Mouse (Mus musculus): ENCODE measurements around the gene Bcl2a1d. TPM values are rescaled to one million over a fixed set of nuclear protein-coding genes. Genes with fewer than 3 reads are reported as not detected.
"Not testable (repeated sequence)": the region's sequence is repeated elsewhere in the genome, so short reads cannot be mapped to it uniquely, and the experiment has no call there.

Bcl2a1d gene
- polyA plus RNA-seq, 1 experiment from 2014 or later, result 18.2 TPM

- no peak overlapping the region for H3K4me3 ChIP-seq (ENCODE audit: low read depth, low read length)
- H3K4me2 ChIP-seq (replicated peaks; ENCODE audit: low read depth, low read length), result no peak overlapping the region
- H3K9ac ChIP-seq (replicated peaks; ENCODE audit: low read depth), result no peak overlapping the region
- TF ChIP-seq EP300 (IDR thresholded peaks at IDR 0.05) (no peak), CTCF (IDR thresholded peaks at IDR 0.05) (no peak)
- H3K4me1 ChIP-seq (ENCODE audit: insufficient read depth, low read depth, low read length), result no peaks in the 10 kb centered on the region
- H3K9me3 ChIP-seq (ENCODE audit: low read length), result no peaks in the 10 kb centered on the region
- H3K36me3 ChIP-seq (ENCODE audit: insufficient read depth, low read length), result no peaks in the 10 kb centered on the region
- no peak for DNase-seq (ENCODE audit: low spot score)
- no peaks in the 10 kb centered on the region for H3K27me3 ChIP-seq (replicated peaks; ENCODE audit: insufficient read depth, low read length)
- H3K27ac ChIP-seq (ENCODE audit: low read length), result no peak overlapping the region
- ATAC-seq, result no peak
- 86% methylated on average over 6 of the region's 6 CpGs for WGBS
Measured at GRCm38 (mm10) chr9:88709304-88709703, 22.4 kb downstream of the Bcl2a1d start.

- Histone ChIP-seq H3K9me3 (ENCODE audit: low read length) (no peaks in the 10 kb centered on the region), H3K27ac (ENCODE audit: low read length) (no peak overlapping the region), H3K4me2 (replicated peaks; ENCODE audit: low read depth, low read length) (no peak overlapping the region), H3K9ac (replicated peaks; ENCODE audit: low read depth) (no peak overlapping the region), H3K27me3 (replicated peaks; ENCODE audit: insufficient read depth, low read length) (no peaks in the 10 kb centered on the region), H3K36me3 (ENCODE audit: insufficient read depth, low read length) (no peaks in the 10 kb centered on the region), H3K4me1 (ENCODE audit: insufficient read depth, low read depth, low read length) (no peaks in the 10 kb centered on the region), H3K4me3 (ENCODE audit: low read depth, low read length) (no peak overlapping the region)
- no peak for DNase-seq (ENCODE audit: low spot score)
- TF ChIP-seq EP300 (IDR thresholded peaks at IDR 0.05), result no peak
- WGBS, result 49% methylated on average over 4 of the region's 4 CpGs
- no peak for ATAC-seq
Measured at GRCm38 (mm10) chr9:88706700-88707099, 25.0 kb downstream of the Bcl2a1d start.

- H3K9me3 ChIP-seq (ENCODE audit: low read length); H3K4me1 ChIP-seq (ENCODE audit: insufficient read depth, low read depth, low read length); H3K9ac ChIP-seq (replicated peaks; ENCODE audit: low read depth); H3K4me3 ChIP-seq (ENCODE audit: low read depth, low read length); H3K4me2 ChIP-seq (replicated peaks; ENCODE audit: low read depth, low read length); H3K36me3 ChIP-seq (ENCODE audit: insufficient read depth, low read length); ATAC-seq; DNase-seq (ENCODE audit: low spot score); H3K27me3 ChIP-seq (replicated peaks; ENCODE audit: insufficient read depth, low read length); H3K27ac ChIP-seq (ENCODE audit: low read length): not testable (repeated sequence)
- WGBS, result 74% methylated on average over 8 of the region's 8 CpGs
Measured at GRCm38 (mm10) chr9:88705157-88705556, 26.6 kb downstream of the Bcl2a1d start.

- not testable (repeated sequence) for H3K27me3 ChIP-seq (replicated peaks; ENCODE audit: insufficient read depth, low read length); H3K4me1 ChIP-seq (ENCODE audit: insufficient read depth, low read depth, low read length); H3K9me3 ChIP-seq (ENCODE audit: low read length); ATAC-seq; H3K4me2 ChIP-seq (replicated peaks; ENCODE audit: low read depth, low read length); H3K9ac ChIP-seq (replicated peaks; ENCODE audit: low read depth); H3K27ac ChIP-seq (ENCODE audit: low read length); H3K4me3 ChIP-seq (ENCODE audit: low read depth, low read length); H3K36me3 ChIP-seq (ENCODE audit: insufficient read depth, low read length); DNase-seq (ENCODE audit: low spot score)
- WGBS, result no CpG with 5 or more reads among the region's 2 CpGs
Measured at GRCm38 (mm10) chr9:88698746-88699145, 33.0 kb downstream of the Bcl2a1d start.

- DNase-seq (ENCODE audit: low spot score), result not testable (repeated sequence)
- WGBS, result 81% methylated on average over 2 of the region's 2 CpGs
Measured at GRCm38 (mm10) chr9:88691307-88691706, 40.4 kb downstream of the Bcl2a1d start.

GRCm38 (mm10) chr9:88689451-88689850 lies 42.3 kb downstream of the Bcl2a1d start:
- not testable (repeated sequence) for H3K4me1 ChIP-seq (ENCODE audit: insufficient read depth, low read depth, low read length); H3K27ac ChIP-seq (ENCODE audit: low read length); H3K27me3 ChIP-seq (replicated peaks; ENCODE audit: insufficient read depth, low read length); H3K36me3 ChIP-seq (ENCODE audit: insufficient read depth, low read length); H3K9ac ChIP-seq (replicated peaks; ENCODE audit: low read depth); H3K4me2 ChIP-seq (replicated peaks; ENCODE audit: low read depth, low read length); DNase-seq (ENCODE audit: low spot score); H3K4me3 ChIP-seq (ENCODE audit: low read depth, low read length); H3K9me3 ChIP-seq (ENCODE audit: low read length); ATAC-seq
- 100% methylated on average over 1 of the region's 3 CpGs for WGBS

More at GRCm38 (mm10) chr9:88691307-88691706, 40.4 kb downstream of the Bcl2a1d start:
- not testable (repeated sequence) for H3K4me1 ChIP-seq (ENCODE audit: insufficient read depth, low read depth, low read length); H3K27ac ChIP-seq (ENCODE audit: low read length); H3K9ac ChIP-seq (replicated peaks; ENCODE audit: low read depth); ATAC-seq; H3K36me3 ChIP-seq (ENCODE audit: insufficient read depth, low read length); H3K4me2 ChIP-seq (replicated peaks; ENCODE audit: low read depth, low read length); H3K4me3 ChIP-seq (ENCODE audit: low read depth, low read length); H3K27me3 ChIP-seq (replicated peaks; ENCODE audit: insufficient read depth, low read length); H3K9me3 ChIP-seq (ENCODE audit: low read length)

- H3K9me3 ChIP-seq (ENCODE audit: low read length), result not testable (repeated sequence)
- WGBS, result 83% methylated on average over 1 of the region's 1 CpGs
Measured at GRCm38 (mm10) chr9:88686719-88687118, 45.0 kb downstream of the Bcl2a1d start.

More at GRCm38 (mm10) chr9:88686719-88687118, 45.0 kb downstream of the Bcl2a1d start:
- not testable (repeated sequence) for H3K36me3 ChIP-seq (ENCODE audit: insufficient read depth, low read length); H3K27ac ChIP-seq (ENCODE audit: low read length); H3K27me3 ChIP-seq (replicated peaks; ENCODE audit: insufficient read depth, low read length); H3K4me3 ChIP-seq (ENCODE audit: low read depth, low read length); H3K4me2 ChIP-seq (replicated peaks; ENCODE audit: low read depth, low read length); H3K9ac ChIP-seq (replicated peaks; ENCODE audit: low read depth); H3K4me1 ChIP-seq (ENCODE audit: insufficient read depth, low read depth, low read length); DNase-seq (ENCODE audit: low spot score); ATAC-seq

Other genes starting within 250 kb of the Bcl2a1d start
- gene Syncrip, start 249.3 kb downstream of the Bcl2a1d start, polyA plus RNA-seq (2015; fragmentation: Nextera tagmentation; extraction: Ambion mirVana), result 36.0 and 38.8 TPM in 2 replicates
- gene Zfp949, start 183.9 kb downstream of the Bcl2a1d start, polyA plus RNA-seq (2015; fragmentation: Nextera tagmentation; extraction: Ambion mirVana), result 10.5 and 11.5 TPM in 2 replicates
- 0.08 TPM in 1 of 2 replicates, not detected in the other for gene Trim43a, start 151.0 kb downstream of the Bcl2a1d start, polyA plus RNA-seq (2015; fragmentation: Nextera tagmentation; extraction: Ambion mirVana)
- 52.5 and 58.2 TPM in 2 replicates for gene Mthfsl, start 11.6 kb downstream of the Bcl2a1d start, polyA plus RNA-seq (2015; fragmentation: Nextera tagmentation; extraction: Ambion mirVana)
- not detected in 2 replicates for gene Trim43c, start 107.2 kb upstream of the Bcl2a1d start, polyA plus RNA-seq (2015; fragmentation: Nextera tagmentation; extraction: Ambion mirVana)
- gene Bcl2a1a, start 225.0 kb upstream of the Bcl2a1d start, polyA plus RNA-seq (2015; fragmentation: Nextera tagmentation; extraction: Ambion mirVana), result 19.3 and 22.9 TPM in 2 replicates